Mouse (Mus musculus): ENCODE data around the gene Cdt1.

The Cdt1 gene

GRCm38 (mm10) chr8:122574264-122574663 is 6.4 kb downstream of the Cdt1 start:
- no peak for DNase-seq (ENCODE audit: low spot score in 2 of 2)

- DNase-seq (ENCODE audit: low spot score in 2 of 2): no peak
These were observed 6.9 kb downstream of the Cdt1 start for GRCm38 (mm10) chr8:122574667-122575251.

- DNase-seq (ENCODE audit: low spot score in 2 of 2): no peak
These were observed 7.5 kb downstream of the Cdt1 start for GRCm38 (mm10) chr8:122575286-122575685.

- DNase-seq (ENCODE audit: low spot score in 2 of 2): no peak
These were observed 8.2 kb downstream of the Cdt1 start for GRCm38 (mm10) chr8:122575735-122576647.

GRCm38 (mm10) chr8:122576648-122577022 is 8.8 kb downstream of the Cdt1 start, which contains the start of gene Aprt:
Gene Aprt, minus strand, starts transcription at chr8:122576909.
- peak; percentile 94 to 96 for DNase-seq (ENCODE audit: low spot score in 2 of 2)

GRCm38 (mm10) chr8:122577116-122577515 is 9.3 kb downstream of the Cdt1 start:
- DNase-seq (ENCODE audit: low spot score in 2 of 2): no peak

- no peak for DNase-seq (ENCODE audit: low spot score in 2 of 2)
These were observed 11.4 kb downstream of the Cdt1 start for GRCm38 (mm10) chr8:122579196-122579595.

GRCm38 (mm10) chr8:122580926-122581325 is 13.1 kb downstream of the Cdt1 start:
- no peak for DNase-seq (ENCODE audit: low spot score in 2 of 2)

GRCm38 (mm10) chr8:122584981-122585380 is 17.2 kb downstream of the Cdt1 start:
- DNase-seq (ENCODE audit: low spot score in 2 of 2): no peak

GRCm38 (mm10) chr8:122585411-122585891 is 17.6 kb downstream of the Cdt1 start:
- no peak for DNase-seq (ENCODE audit: low spot score in 2 of 2)

GRCm38 (mm10) chr8:122586171-122586570 is 18.4 kb downstream of the Cdt1 start:
- DNase-seq (ENCODE audit: low spot score in 2 of 2): no peak

GRCm38 (mm10) chr8:122586749-122587148 is 18.9 kb downstream of the Cdt1 start:
- no peak for DNase-seq (ENCODE audit: low spot score in 2 of 2)

GRCm38 (mm10) chr8:122593240-122593639 is 25.4 kb downstream of the Cdt1 start:
- DNase-seq (ENCODE audit: low spot score in 2 of 2): no peak

- DNase-seq (ENCODE audit: low spot score in 2 of 2): no peak
These were observed 26.1 kb downstream of the Cdt1 start for GRCm38 (mm10) chr8:122593783-122594507.

- peak; percentile 20 to 41 for DNase-seq (ENCODE audit: low spot score in 2 of 2)
These were observed 28.2 kb downstream of the Cdt1 start for GRCm38 (mm10) chr8:122596031-122596430.

- no peak for DNase-seq (ENCODE audit: low spot score in 2 of 2)
These were observed 32.9 kb downstream of the Cdt1 start for GRCm38 (mm10) chr8:122600666-122601065.

GRCm38 (mm10) chr8:122604640-122605039 is 36.8 kb downstream of the Cdt1 start:
- DNase-seq (ENCODE audit: low spot score in 2 of 2): no peak

- no peak for DNase-seq (ENCODE audit: low spot score in 2 of 2)
These were observed 37.6 kb downstream of the Cdt1 start for GRCm38 (mm10) chr8:122605367-122605766.

GRCm38 (mm10) chr8:122606810-122607209 is 39.0 kb downstream of the Cdt1 start:
- no peak for DNase-seq (ENCODE audit: low spot score in 2 of 2)

GRCm38 (mm10) chr8:122610209-122610608 is 42.4 kb downstream of the Cdt1 start:
- DNase-seq (ENCODE audit: low spot score in 2 of 2): no peak

- DNase-seq (ENCODE audit: low spot score in 2 of 2): no peak
These were observed 42.9 kb downstream of the Cdt1 start for GRCm38 (mm10) chr8:122610612-122611277.
